Comparison of ENCODE assay signal across 8 mouse cellular contexts in the genomic region with DNA sequence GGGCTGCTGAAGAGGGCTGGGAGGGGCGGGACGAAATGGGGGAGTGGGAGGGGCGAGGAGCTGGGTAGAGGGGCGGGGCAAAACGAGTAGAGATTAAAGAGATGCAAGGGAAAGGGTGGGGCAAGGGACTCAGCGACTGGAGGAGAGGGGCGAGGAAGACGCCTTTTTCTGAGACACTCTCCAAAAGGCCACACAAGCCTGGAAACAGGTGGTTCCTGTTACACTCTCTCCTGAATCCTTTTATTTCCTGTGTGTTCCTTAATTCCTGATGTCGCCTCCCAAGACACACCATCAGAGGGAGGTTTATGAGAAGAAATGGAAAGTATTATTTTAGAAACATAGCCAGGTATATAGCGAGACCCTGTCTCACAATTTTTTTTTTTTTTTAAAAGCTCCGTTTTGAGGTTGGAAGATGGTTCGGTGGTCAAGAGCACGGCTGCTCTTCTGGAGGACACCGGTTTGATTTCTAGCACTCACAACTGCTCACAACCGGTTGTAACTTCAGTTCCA. TPM values are rescaled to one million over a fixed set of nuclear protein-coding genes. Genes with fewer than 3 reads are reported as not detected.
DNase-seq lines count a peak whose midpoint lies in the region; ATAC-seq and TF ChIP-seq lines count a peak whose summit lies in the region.

No protein-coding gene starts in this region.

- no peaks in the 10 kb centered on the region for H3K9me3 ChIP-seq in embryonic facial prominence, embryonic 15.5 days (replicated peaks)
- H3K9me3 ChIP-seq in limb, embryonic 11.5 days (ENCODE audit: control insufficient read depth, low read length) = no peaks in the 10 kb centered on the region
- H3K9me3 ChIP-seq in neural tube, embryonic 14.5 days (ENCODE audit: control insufficient read depth, low read length) = no peaks in the 10 kb centered on the region

- H3K27ac ChIP-seq in embryonic facial prominence, embryonic 15.5 days (replicated peaks) = 0 out of 2 replicates have a peak overlapping the region, but pooled peaks have one; percentile 55
- H3K27ac ChIP-seq in limb, embryonic 11.5 days (replicated peaks; ENCODE audit: low read depth, low read length) = no peak overlapping the region
- no peak overlapping the region for H3K27ac ChIP-seq in neural tube, embryonic 14.5 days (ENCODE audit: low read depth, low read length)

- peaks cover 5% of the 10 kb centered on the region; the same call in 1 of the 2 replicates for H3K4me1 ChIP-seq in lung, adult 2 months (ENCODE audit: control insufficient read depth, insufficient read depth, low read length)
- peaks cover 20% of the 10 kb centered on the region for H3K4me1 ChIP-seq in embryonic facial prominence, embryonic 15.5 days
- H3K4me1 ChIP-seq in limb, embryonic 11.5 days (ENCODE audit: control insufficient read depth, insufficient read depth, low read length) = 0 out of 2 replicates have a peak, but pooled peaks cover 4% of the 10 kb centered on the region
- peaks cover 11% of the 10 kb centered on the region for H3K4me1 ChIP-seq in neural tube, embryonic 14.5 days (ENCODE audit: control insufficient read depth, insufficient read depth, low read length)

- no peaks in the 10 kb centered on the region; the same call in 1 of the 2 replicates for H3K36me3 ChIP-seq in embryonic facial prominence, embryonic 15.5 days
- no peaks in the 10 kb centered on the region; the same call in 1 of the 2 replicates for H3K36me3 ChIP-seq in limb, embryonic 11.5 days (ENCODE audit: control insufficient read depth, insufficient read depth, low read length)
- no peaks in the 10 kb centered on the region for H3K36me3 ChIP-seq in neural tube, embryonic 14.5 days (ENCODE audit: control insufficient read depth, insufficient read depth, low read length)

- H3K9ac ChIP-seq in embryonic facial prominence, embryonic 15.5 days = no peak overlapping the region
- H3K9ac ChIP-seq in limb, embryonic 11.5 days (ENCODE audit: low read length) = no peak overlapping the region
- no peak overlapping the region; the same call in 1 of the 2 replicates for H3K9ac ChIP-seq in neural tube, embryonic 14.5 days (replicated peaks; ENCODE audit: low read depth, low read length)

- DNase-seq in lung, adult 2 months = no peak
- DNase-seq in lung, adult 18-20 months = no peak
- DNase-seq in limb, embryonic 11.5 days (ENCODE audit: low spot score) = no peak
- no peak for DNase-seq in layer of hippocampus, adult 9-11 months
- no peak for DNase-seq in frontal cortex, postnatal 36 days (ENCODE audit: low spot score in 2 of 2)
- no peak for DNase-seq in layer of hippocampus, adult 9-10 months (ENCODE audit: low spot score)

- peak overlapping the region; percentile 97 for H3K4me3 ChIP-seq in lung, adult 2 months (replicated peaks; ENCODE audit: extremely low read depth, low read depth, low read length)
- peak overlapping the region; percentile 82 for H3K4me3 ChIP-seq in embryonic facial prominence, embryonic 15.5 days (replicated peaks)
- peak overlapping the region; percentile 63 for H3K4me3 ChIP-seq in limb, embryonic 11.5 days (ENCODE audit: low read depth, low read length)
- H3K4me3 ChIP-seq in neural tube, embryonic 14.5 days (ENCODE audit: low read depth, low read length) = peak overlapping the region; percentile 83

- TF ChIP-seq POLR2A in lung, adult 2 months (IDR thresholded peaks at IDR 0.05; ENCODE audit: borderline replicate concordance, extremely low read depth, low read depth, low read length) = peak; percentile 63; the same call in 1 of the 2 replicates

- TF ChIP-seq CTCF in lung, adult 2 months (IDR thresholded peaks at IDR 0.05; ENCODE audit: insufficient read depth, low read length) = no peak

- H3K4me2 ChIP-seq in embryonic facial prominence, embryonic 15.5 days (replicated peaks) = peak overlapping the region; percentile 86
- H3K4me2 ChIP-seq in limb, embryonic 11.5 days (ENCODE audit: low read depth, severe bottlenecking) = peak overlapping the region; percentile 96; the same call in 1 of the 2 replicates
- peak overlapping the region; percentile 97 for H3K4me2 ChIP-seq in neural tube, embryonic 14.5 days (ENCODE audit: low read depth, low read length)

- WGBS in lung, adult 2 months = 5% methylated on average over 15 of the region's 15 CpGs
- 6% methylated on average over 15 of the region's 15 CpGs for WGBS in embryonic facial prominence, embryonic 15.5 days
- WGBS in limb, embryonic 11.5 days = 9% methylated on average over 15 of the region's 15 CpGs
- WGBS in neural tube, embryonic 14.5 days = 8% methylated on average over 15 of the region's 15 CpGs

- H3K27me3 ChIP-seq in embryonic facial prominence, embryonic 15.5 days = no peaks in the 10 kb centered on the region
- H3K27me3 ChIP-seq in limb, embryonic 11.5 days (ENCODE audit: control insufficient read depth, insufficient read depth, low read length) = no peaks in the 10 kb centered on the region
- H3K27me3 ChIP-seq in neural tube, embryonic 14.5 days (ENCODE audit: control insufficient read depth, insufficient read depth, low read length) = no peaks in the 10 kb centered on the region

- no peak for ATAC-seq in embryonic facial prominence, embryonic 15.5 days (ENCODE audit: insufficient number of reproducible peaks, low FRiP score, low TSS enrichment, low read depth)
- 0 out of 2 replicates have a peak, but pooled peaks have one; percentile 8 for ATAC-seq in limb, embryonic 11.5 days (ENCODE audit: insufficient number of reproducible peaks, low FRiP score, low TSS enrichment, low read depth)
- ATAC-seq in neural tube, embryonic 14.5 days (ENCODE audit: low read depth) = no peak

RNA-seq across cellular contexts. Expression of gene Cars, which starts 0.4 kb away (rescaled TPM):
- 14.4 and 17.1 TPM in 2 replicates for polyA plus RNA-seq in lung, adult 2 months (2012; rRNA removed)
- 61.8 and 63.3 TPM in 2 replicates for polyA plus RNA-seq in embryonic facial prominence, embryonic 15.5 days (2015; fragmentation: Nextera tagmentation; extraction: Ambion mirVana)
- polyA plus RNA-seq in limb, embryonic 11.5 days (2014; fragmentation: Nextera tagmentation; extraction: Ambion mirVana) = 62.2 and 65.7 TPM in 2 replicates
- 65.0 and 67.2 TPM in 2 replicates for polyA plus RNA-seq in neural tube, embryonic 14.5 days (2014; fragmentation: Nextera tagmentation; extraction: Ambion mirVana)

RNA-seq across cellular contexts. Expression of gene Tnfrsf26, which starts 28.2 kb away (rescaled TPM):
- 0.76 and 1.8 TPM in 2 replicates for polyA plus RNA-seq in lung, adult 2 months (2012; rRNA removed)
- 1.1 and 1.4 TPM in 2 replicates for polyA plus RNA-seq in embryonic facial prominence, embryonic 15.5 days (2015; fragmentation: Nextera tagmentation; extraction: Ambion mirVana)
- polyA plus RNA-seq in limb, embryonic 11.5 days (2014; fragmentation: Nextera tagmentation; extraction: Ambion mirVana) = 0.05 TPM in 1 of 2 replicates, not detected in the other
- 0.17 TPM in 1 of 2 replicates, not detected in the other for polyA plus RNA-seq in neural tube, embryonic 14.5 days (2014; fragmentation: Nextera tagmentation; extraction: Ambion mirVana)

RNA-seq across cellular contexts. Expression of gene Tnfrsf22, which starts 49.2 kb away (rescaled TPM):
- 5.7 and 6.5 TPM in 2 replicates for polyA plus RNA-seq in lung, adult 2 months (2012; rRNA removed)
- polyA plus RNA-seq in embryonic facial prominence, embryonic 15.5 days (2015; fragmentation: Nextera tagmentation; extraction: Ambion mirVana) = 9.0 and 11.1 TPM in 2 replicates
- 12.9 and 13.8 TPM in 2 replicates for polyA plus RNA-seq in limb, embryonic 11.5 days (2014; fragmentation: Nextera tagmentation; extraction: Ambion mirVana)
- 3.2 and 5.7 TPM in 2 replicates for polyA plus RNA-seq in neural tube, embryonic 14.5 days (2014; fragmentation: Nextera tagmentation; extraction: Ambion mirVana)

RNA-seq across cellular contexts. Expression of gene Nap1l4, which starts 51.4 kb away (rescaled TPM):
- polyA plus RNA-seq in lung, adult 2 months (2012; rRNA removed) = 41.9 and 57.7 TPM in 2 replicates
- polyA plus RNA-seq in embryonic facial prominence, embryonic 15.5 days (2015; fragmentation: Nextera tagmentation; extraction: Ambion mirVana) = 216 and 218 TPM in 2 replicates
- polyA plus RNA-seq in limb, embryonic 11.5 days (2014; fragmentation: Nextera tagmentation; extraction: Ambion mirVana) = 194 and 196 TPM in 2 replicates
- polyA plus RNA-seq in neural tube, embryonic 14.5 days (2014; fragmentation: Nextera tagmentation; extraction: Ambion mirVana) = 154 and 165 TPM in 2 replicates
